Mouse (Mus musculus) CH12.LX (cell line): ENCODE data around the gene Espn. TPM values are rescaled to one million over a fixed set of nuclear protein-coding genes. Genes with fewer than 3 reads are reported as not detected.

Experiments used
- DNase-seq: peaks from one replicate; pipeline ENCODE4 v3.0.0-alpha.2; 2013; ENCODE audit errors: extremely low read depth
- H3K27ac ChIP-seq: 2 replicates; pipeline ENCODE4 v1.5.1; 2012; ENCODE audit warnings: low read depth, mild to moderate bottlenecking, control low read depth, moderate library complexity; ENCODE audit not compliant: insufficient read depth
- H3K27me3 ChIP-seq: replicated peaks from 2 replicates; pipeline ENCODE3; 2012; ENCODE audit warnings: inconsistent platforms
- H3K36me3 ChIP-seq, 2 experiments: replicated peaks in 1 of 2; 2 replicates each; pipeline versions ENCODE3 to v1.6.1; 2012; ENCODE audit warnings: inconsistent platforms in 1 of 2, low read length in 1 of 2, mild to moderate bottlenecking in 1 of 2, mixed read lengths in 1 of 2, moderate library complexity in 1 of 2; ENCODE audit not compliant: control insufficient read depth in 1 of 2, insufficient read depth in 1 of 2
- H3K4me1 ChIP-seq, 2 experiments: 2 replicates each; pipeline ENCODE4 v1.6.1; 2012; ENCODE audit warnings: inconsistent platforms in 1 of 2, moderate library complexity in 1 of 2; ENCODE audit not compliant: insufficient read depth in 2 of 2, control insufficient read depth in 1 of 2
- H3K4me2 ChIP-seq: 2 replicates; pipeline ENCODE4 v1.6.1; 2012; ENCODE audit warnings: low read depth, mild to moderate bottlenecking, control low read depth; ENCODE audit not compliant: poor library complexity, insufficient read depth, severe bottlenecking
- H3K4me3 ChIP-seq, 3 experiments: fragments of 150-350 bp in 1 of 3; sonication (generic) in 1 of 3; replicated peaks in 1 of 3; 2 replicates each; pipeline versions ENCODE3 to v1.5.1; 2011 to 2012; ENCODE audit warnings: low read depth in 2 of 3, low read length in 2 of 3, mild to moderate bottlenecking in 2 of 3, moderate library complexity in 2 of 3, control low read depth in 1 of 3, improper control_type of control experiment in 1 of 3, inconsistent platforms in 1 of 3, mixed read lengths in 1 of 3; ENCODE audit not compliant: poor library complexity in 1 of 3
- H3K79me2 ChIP-seq: replicated peaks from 2 replicates; pipeline ENCODE4 v1.6.1; 2012; ENCODE audit warnings: mild to moderate bottlenecking, moderate library complexity; ENCODE audit not compliant: control insufficient read depth, poor library complexity, insufficient read depth, severe bottlenecking; ENCODE audit errors: extremely low read depth
- H3K9ac ChIP-seq: 2 replicates; pipeline ENCODE4 v1.6.1; 2012; ENCODE audit warnings: low read depth, mild to moderate bottlenecking, control low read depth, moderate library complexity; ENCODE audit not compliant: insufficient read depth
- H3K9me3 ChIP-seq: replicated peaks from 2 replicates; pipeline ENCODE3; 2012; ENCODE audit warnings: low read length, inconsistent platforms, mixed read lengths
- CHD1 ChIP-seq: IDR thresholded peaks from 2 replicates; pipeline ENCODE4 v1.6.1; 2012; ENCODE audit warnings: low read depth, low read length, improper control_type of control experiment, inconsistent platforms
- EP300 ChIP-seq: IDR thresholded peaks from 2 replicates; pipeline ENCODE4 v1.6.1; 2011; ENCODE audit warnings: low read length, improper control_type of control experiment
- ETS1 ChIP-seq: conservative IDR thresholded peaks from 2 replicates; pipeline ENCODE4 v1.6.1; 2012; ENCODE audit warnings: low read depth, mild to moderate bottlenecking, inconsistent platforms, low read length, improper control_type of control experiment, moderate library complexity
- IRF4 ChIP-seq: IDR thresholded peaks from 2 replicates; pipeline ENCODE4 v1.6.1; 2014; ENCODE audit warnings: low read depth, mild to moderate bottlenecking, inconsistent platforms, low read length, improper control_type of control experiment
- MAX ChIP-seq: IDR thresholded peaks from 2 replicates; pipeline ENCODE4 v1.6.1; 2011; ENCODE audit warnings: low read length, improper control_type of control experiment
- MAZ ChIP-seq: IDR thresholded peaks from 2 replicates; pipeline ENCODE4 v1.6.1; 2012; ENCODE audit warnings: low read depth, mild to moderate bottlenecking, inconsistent platforms, low read length, improper control_type of control experiment, moderate library complexity
- MXI1 ChIP-seq: IDR thresholded peaks from 2 replicates; pipeline ENCODE4 v1.6.1; 2011; ENCODE audit warnings: mild to moderate bottlenecking, low read depth, low read length, improper control_type of control experiment
- MYC ChIP-seq: IDR thresholded peaks from 2 replicates; pipeline ENCODE4 v1.6.1; 2011; ENCODE audit warnings: low read depth, mild to moderate bottlenecking, improper control_type of control experiment, low read length
- RCOR1 ChIP-seq: conservative IDR thresholded peaks from 2 replicates; pipeline ENCODE4 v1.6.1; 2012; ENCODE audit warnings: low read depth, mild to moderate bottlenecking, inconsistent platforms, low read length, improper control_type of control experiment
- SIN3A ChIP-seq: IDR thresholded peaks from 2 replicates; pipeline ENCODE4 v1.6.1; 2012; ENCODE audit warnings: low read length, improper control_type of control experiment, inconsistent platforms
- TCF12 ChIP-seq: IDR thresholded peaks from 2 replicates; pipeline ENCODE4 v1.6.1; 2014; ENCODE audit warnings: low read depth, mild to moderate bottlenecking, inconsistent platforms, low read length, improper control_type of control experiment
- USF1 ChIP-seq: IDR thresholded peaks from 2 replicates; pipeline ENCODE4 v1.6.1; 2014; ENCODE audit warnings: low read depth, mild to moderate bottlenecking, inconsistent platforms, low read length, improper control_type of control experiment
- ZKSCAN1 ChIP-seq: IDR thresholded peaks from 2 replicates; pipeline ENCODE4 v1.6.1; 2012; ENCODE audit warnings: low read depth, inconsistent platforms, low read length, improper control_type of control experiment, borderline replicate concordance
- ZNF384 ChIP-seq: IDR thresholded peaks from 2 replicates; pipeline ENCODE4 v1.6.1; 2012; ENCODE audit warnings: low read depth, low read length, improper control_type of control experiment, inconsistent platforms
- dilution Hi-C: fragments of 300-500 bp; cut with MboI; formaldehyde crosslinking; loops from 2 replicates; pipeline ENCODE4 v1.14.3; 2020; ENCODE audit warnings: low sequenced_read_pairs; ENCODE audit not compliant: extremely low pct_unique_long_range_greater_than_20kb, extremely low pct_ligation_motif_present
- in situ Hi-C: fragments of 300-500 bp; cut with MboI; formaldehyde crosslinking; loops from 3 replicates; pipeline ENCODE4 v1.14.3; 2019; ENCODE audit warnings: low sequenced_read_pairs, low pct_ligation_motif_present, low pct_unique_long_range_greater_than_20kb, mixed read lengths
- polyA plus RNA-seq: library from polyadenylated mRNA; unstranded; fragments of >175 nt; gene quantifications from 2 replicates; pipeline ENCODE4 v1.2.1, GENCODE M21; 2012; ENCODE audit warnings: low read depth; ENCODE audit not compliant: insufficient read length
- total RNA-seq, 2 experiments: library from RNA; depleted of rRNA; stranded (reverse); fragments of 300-350 nt in 1 of 2; fragments of >200 nt in 1 of 2; gene quantifications; 2 replicates each; pipeline ENCODE4 v1.2.3; 2012 to 2014

Espn gene
- total and polyA plus RNA-seq, 3 experiments, result 0.25 TPM; not detected in 2

DNA sequence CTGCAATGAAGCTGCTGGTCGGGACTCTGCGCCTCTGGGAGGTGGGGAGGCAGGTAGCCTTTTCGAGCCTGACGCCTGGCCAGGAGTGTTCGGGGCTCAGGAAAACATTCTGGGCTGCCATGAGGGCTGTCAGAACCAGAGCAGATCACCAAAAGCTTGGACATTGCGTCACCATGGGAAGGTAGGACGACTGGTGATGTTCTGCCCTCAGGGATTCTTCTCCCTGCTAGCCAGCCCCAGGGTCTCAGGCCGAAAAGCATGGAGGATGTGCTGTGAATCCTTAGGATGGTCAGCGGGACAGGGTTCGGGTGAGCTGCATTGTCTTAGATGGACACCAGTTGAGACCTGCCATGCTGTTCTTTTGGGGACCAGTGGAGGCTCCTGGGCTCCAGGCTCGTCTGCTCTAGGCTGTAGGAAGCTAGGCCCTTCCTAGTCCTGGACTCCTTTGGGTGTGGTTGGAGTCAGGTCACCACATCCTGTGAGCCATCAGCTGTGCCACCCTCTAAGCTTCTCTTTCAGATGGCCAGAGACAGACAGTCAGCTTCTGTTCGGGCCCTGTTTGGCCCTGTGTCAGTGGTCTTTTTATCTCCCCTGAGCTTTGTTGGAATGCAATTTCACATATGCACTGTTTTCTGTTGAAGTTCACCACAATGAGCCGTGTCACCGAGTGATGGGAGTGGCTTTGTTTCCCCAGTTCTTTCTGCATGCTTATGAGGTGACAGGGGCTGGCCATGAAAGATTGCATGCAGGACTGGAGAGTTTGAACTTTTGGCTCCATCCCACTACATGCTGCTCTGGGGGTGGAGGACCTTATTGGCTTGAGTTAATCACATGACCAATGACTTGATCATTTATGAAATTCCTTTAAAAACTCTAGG, 34.3 kb upstream of the Espn start:
- H3K4me2 ChIP-seq, result no peak overlapping the region
- in situ Hi-C loops (no loop called here), dilution Hi-C loops (no loop called here)
- peak overlapping the region in 2 of 3 experiments; percentile 10 to 39 for H3K4me3 ChIP-seq
- no peak for DNase-seq
- peaks cover 0 to 29% of the 10 kb centered on the region in 2 experiments for H3K36me3 ChIP-seq
- peaks cover 32 to 71% of the 10 kb centered on the region in 2 experiments for H3K4me1 ChIP-seq
- H3K27ac ChIP-seq, result peak overlapping the region; percentile 40; the same call in 1 of the 2 replicates
- no peak overlapping the region for H3K9ac ChIP-seq
- H3K27me3 ChIP-seq, result no peaks in the 10 kb centered on the region
- TF ChIP-seq SIN3A (no peak), ZNF384 (no peak), USF1 (peak; percentile 24)
- TF ChIP-seq, all 38 proteins: peak for 1
- Histone ChIP-seq H3K9me3 (peaks cover 4% of the 10 kb centered on the region), H3K79me2 (no peaks in the 10 kb centered on the region)

DNA sequence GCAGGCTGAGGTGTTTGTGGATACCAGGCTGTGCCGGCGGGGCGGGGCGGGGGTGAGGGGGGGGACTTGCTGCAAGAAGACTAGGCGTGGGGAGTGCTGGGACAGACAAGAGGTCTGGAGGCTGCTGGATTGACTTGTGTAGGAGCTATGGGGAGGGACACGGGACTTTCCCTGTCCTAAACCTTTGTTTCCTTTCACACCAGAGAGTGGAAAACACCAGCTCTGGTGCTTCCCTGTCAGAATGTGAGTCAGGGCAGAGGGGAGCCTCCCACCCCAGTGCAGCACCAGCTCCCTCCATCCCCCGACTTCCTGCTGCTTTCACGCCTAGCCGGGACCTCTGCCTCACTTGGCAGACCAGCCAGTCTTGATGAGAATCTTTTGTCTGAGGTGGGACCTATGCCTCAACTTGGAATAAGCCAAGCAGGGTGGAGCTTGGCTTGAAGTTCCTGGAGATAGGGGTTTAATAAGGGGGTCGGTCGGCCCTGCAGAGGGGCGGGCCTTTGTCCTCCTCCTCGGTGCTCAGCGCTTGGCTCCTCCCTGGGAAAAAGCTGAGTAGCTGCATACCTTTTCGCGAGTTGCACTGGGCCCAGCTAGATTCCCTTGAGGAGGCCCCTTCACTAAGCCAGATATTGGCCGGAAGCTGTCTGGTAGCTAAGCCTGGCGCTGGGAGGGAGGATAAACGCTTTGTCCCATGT, 33.5 kb upstream of the Espn start:
- H3K4me2 ChIP-seq, result peak overlapping the region; percentile 59
- peak overlapping the region; percentile 40; the same call in 1 of the 2 replicates for H3K27ac ChIP-seq
- no peak for DNase-seq
- dilution Hi-C loops (no loop called here), in situ Hi-C loops (no loop called here)
- H3K27me3 ChIP-seq, result no peaks in the 10 kb centered on the region
- peak overlapping the region in 2 of 3 experiments; percentile 23 to 39 for H3K4me3 ChIP-seq
- no peak overlapping the region for H3K9ac ChIP-seq
- peaks cover 0 to 35% of the 10 kb centered on the region in 2 experiments for H3K36me3 ChIP-seq
- H3K9me3 ChIP-seq, result peaks cover 4% of the 10 kb centered on the region
- no peaks in the 10 kb centered on the region for H3K79me2 ChIP-seq
- peaks cover 28 to 63% of the 10 kb centered on the region in 2 experiments for H3K4me1 ChIP-seq
- TF ChIP-seq RCOR1 (no peak), MYC (no peak), IRF4 (0 out of 2 replicates have a peak, but pooled peaks have one; percentile 10), CHD1 (no peak), TCF12 (peak; percentile 3; the same call in 1 of the 2 replicates), EP300 (0 out of 2 replicates have a peak, but pooled peaks have one; percentile 18), ZKSCAN1 (no peak), MXI1 (no peak), ETS1 (peak; percentile 36; the same call in 1 of the 2 replicates), MAZ (0 out of 2 replicates have a peak, but pooled peaks have one; percentile 31), MAX (0 out of 2 replicates have a peak, but pooled peaks have one; percentile 5)
